Mouse (Mus musculus): ENCODE data around the gene Msl2. TPM values are rescaled to one million over a fixed set of nuclear protein-coding genes. Genes with fewer than 3 reads are reported as not detected.

Gene Msl2
- polyA plus RNA-seq (2014; fragmentation: Nextera tagmentation; extraction: Ambion mirVana), result 6.2 and 6.8 TPM in 2 replicates

- peak within 1 kb of the TSS; percentile 99 for H3K4me3 ChIP-seq (ENCODE audit: low read depth, low read length)
- DNase-seq (ENCODE audit: low spot score), result no peak
- H3K27me3 ChIP-seq (replicated peaks; ENCODE audit: control insufficient read depth, insufficient read depth, low read length), result no peaks in the 10 kb centered on the region
- peak within 1 kb of the TSS; percentile 85 for H3K4me2 ChIP-seq (ENCODE audit: low read depth, low read length)
- no CpG with 5 or more reads among the region's 43 CpGs for WGBS
- H3K4me1 ChIP-seq (ENCODE audit: control insufficient read depth, insufficient read depth, low read length), result peaks cover 18% of the 10 kb centered on the region
- H3K27ac ChIP-seq (replicated peaks; ENCODE audit: low read depth, low read length), result peak within 1 kb of the TSS; percentile 100
- no peaks in the 10 kb centered on the region for H3K36me3 ChIP-seq (ENCODE audit: control insufficient read depth, insufficient read depth, low read length)
- H3K9me3 ChIP-seq (ENCODE audit: control insufficient read depth, low read length), result peaks cover 4% of the 10 kb centered on the region; the same call in 1 of the 2 replicates
- peak within 1 kb of the TSS; percentile 99 for H3K9ac ChIP-seq (ENCODE audit: low read depth, low read length)
- no peak; the same call in 1 of the 2 replicates for ATAC-seq (ENCODE audit: low read depth)
These were observed at the start of gene Msl2 for GRCm38 (mm10) chr9:101073987-101074331. Msl2 (plus strand) TSS chr9:101074101.

- Histone ChIP-seq H3K4me1 (ENCODE audit: control insufficient read depth, insufficient read depth, low read length) (peaks cover 14% of the 10 kb centered on the region), H3K4me3 (ENCODE audit: low read depth, low read length) (peak overlapping the region; percentile 63), H3K36me3 (ENCODE audit: control insufficient read depth, insufficient read depth, low read length) (peaks cover 8% of the 10 kb centered on the region; the same call in 1 of the 2 replicates), H3K9me3 (ENCODE audit: control insufficient read depth, low read length) (no peaks in the 10 kb centered on the region), H3K27me3 (replicated peaks; ENCODE audit: control insufficient read depth, insufficient read depth, low read length) (no peaks in the 10 kb centered on the region), H3K27ac (replicated peaks; ENCODE audit: low read depth, low read length) (peak overlapping the region; percentile 99), H3K9ac (ENCODE audit: low read depth, low read length) (peak overlapping the region; percentile 79), H3K4me2 (ENCODE audit: low read depth, low read length) (peak overlapping the region; percentile 71)
- DNase-seq (ENCODE audit: low spot score), result peak; percentile 12
- ATAC-seq (ENCODE audit: low read depth), result no peak; the same call in 1 of the 2 replicates
- WGBS, result 3% methylated on average over 14 of the region's 14 CpGs
These were observed 40.0 kb upstream of the Msl2 start for GRCm38 (mm10) chr9:101033761-101034447.

- Histone ChIP-seq H3K4me3 (ENCODE audit: low read depth, low read length) (peak within 1 kb of the TSS; percentile 63), H3K9ac (ENCODE audit: low read depth, low read length) (peak within 1 kb of the TSS; percentile 79), H3K4me2 (ENCODE audit: low read depth, low read length) (peak within 1 kb of the TSS; percentile 71), H3K27me3 (replicated peaks; ENCODE audit: control insufficient read depth, insufficient read depth, low read length) (no peaks in the 10 kb centered on the region), H3K9me3 (ENCODE audit: control insufficient read depth, low read length) (no peaks in the 10 kb centered on the region), H3K4me1 (ENCODE audit: control insufficient read depth, insufficient read depth, low read length) (peaks cover 14% of the 10 kb centered on the region), H3K36me3 (ENCODE audit: control insufficient read depth, insufficient read depth, low read length) (0 out of 2 replicates have a peak, but pooled peaks cover 4% of the 10 kb centered on the region), H3K27ac (replicated peaks; ENCODE audit: low read depth, low read length) (peak within 1 kb of the TSS; percentile 99)
- peak; percentile 98 for ATAC-seq (ENCODE audit: low read depth)
- peak; percentile 98 for DNase-seq (ENCODE audit: low spot score)
- under 1% methylated on average over 56 of the region's 61 CpGs for WGBS
These were observed 39.3 kb upstream of the Msl2 start, which contains the start of gene Pccb for GRCm38 (mm10) chr9:101034448-101035098. Pccb (minus strand) TSS chr9:101034898.

GRCm38 (mm10) chr9:101035836-101036596, 37.9 kb upstream of the Msl2 start:
- 91% methylated on average over 11 of the region's 15 CpGs for WGBS
- H3K4me2 ChIP-seq (ENCODE audit: low read depth, low read length), result no peak overlapping the region
- H3K27ac ChIP-seq (replicated peaks; ENCODE audit: low read depth, low read length), result no peak overlapping the region
- H3K27me3 ChIP-seq (replicated peaks; ENCODE audit: control insufficient read depth, insufficient read depth, low read length), result no peaks in the 10 kb centered on the region
- H3K9ac ChIP-seq (ENCODE audit: low read depth, low read length), result no peak overlapping the region
- H3K9me3 ChIP-seq (ENCODE audit: control insufficient read depth, low read length), result no peaks in the 10 kb centered on the region
- no peak for DNase-seq (ENCODE audit: low spot score)
- no peak for ATAC-seq (ENCODE audit: low read depth)
- peaks cover 14% of the 10 kb centered on the region for H3K4me1 ChIP-seq (ENCODE audit: control insufficient read depth, insufficient read depth, low read length)
- no peaks in the 10 kb centered on the region for H3K36me3 ChIP-seq (ENCODE audit: control insufficient read depth, insufficient read depth, low read length)
- H3K4me3 ChIP-seq (ENCODE audit: low read depth, low read length), result no peak overlapping the region

GRCm38 (mm10) chr9:101036876-101037275, 37.0 kb upstream of the Msl2 start:
- Histone ChIP-seq H3K9me3 (ENCODE audit: control insufficient read depth, low read length) (no peaks in the 10 kb centered on the region), H3K36me3 (ENCODE audit: control insufficient read depth, insufficient read depth, low read length) (no peaks in the 10 kb centered on the region), H3K4me2 (ENCODE audit: low read depth, low read length) (no peak overlapping the region), H3K9ac (ENCODE audit: low read depth, low read length) (no peak overlapping the region), H3K27ac (replicated peaks; ENCODE audit: low read depth, low read length) (no peak overlapping the region), H3K4me3 (ENCODE audit: low read depth, low read length) (no peak overlapping the region), H3K27me3 (replicated peaks; ENCODE audit: control insufficient read depth, insufficient read depth, low read length) (no peaks in the 10 kb centered on the region), H3K4me1 (ENCODE audit: control insufficient read depth, insufficient read depth, low read length) (peaks cover 14% of the 10 kb centered on the region)
- ATAC-seq (ENCODE audit: low read depth) (no peak), DNase-seq (ENCODE audit: low spot score) (no peak)
- 94% methylated on average over 2 of the region's 2 CpGs for WGBS

- Histone ChIP-seq H3K4me3 (ENCODE audit: low read depth, low read length) (no peak overlapping the region), H3K4me2 (ENCODE audit: low read depth, low read length) (0 out of 2 replicates have a peak overlapping the region, but pooled peaks have one; percentile 10), H3K9ac (ENCODE audit: low read depth, low read length) (no peak overlapping the region), H3K9me3 (ENCODE audit: control insufficient read depth, low read length) (no peaks in the 10 kb centered on the region), H3K27me3 (replicated peaks; ENCODE audit: control insufficient read depth, insufficient read depth, low read length) (no peaks in the 10 kb centered on the region), H3K4me1 (ENCODE audit: control insufficient read depth, insufficient read depth, low read length) (peaks cover 14% of the 10 kb centered on the region), H3K36me3 (ENCODE audit: control insufficient read depth, insufficient read depth, low read length) (no peaks in the 10 kb centered on the region), H3K27ac (replicated peaks; ENCODE audit: low read depth, low read length) (peak overlapping the region; percentile 21; the same call in 1 of the 2 replicates)
- DNase-seq (ENCODE audit: low spot score) (no peak), ATAC-seq (ENCODE audit: low read depth) (no peak)
- whole genome bisulfite sequencing, result 34% methylated on average over 7 of the region's 7 CpGs
These were observed 36.5 kb upstream of the Msl2 start for GRCm38 (mm10) chr9:101037396-101037795.

GRCm38 (mm10) chr9:101038634-101039033, 35.3 kb upstream of the Msl2 start:
- Histone ChIP-seq H3K4me2 (ENCODE audit: low read depth, low read length) (no peak overlapping the region), H3K27ac (replicated peaks; ENCODE audit: low read depth, low read length) (no peak overlapping the region), H3K4me1 (ENCODE audit: control insufficient read depth, insufficient read depth, low read length) (peaks cover 10% of the 10 kb centered on the region), H3K36me3 (ENCODE audit: control insufficient read depth, insufficient read depth, low read length) (no peaks in the 10 kb centered on the region), H3K9me3 (ENCODE audit: control insufficient read depth, low read length) (no peaks in the 10 kb centered on the region), H3K4me3 (ENCODE audit: low read depth, low read length) (no peak overlapping the region), H3K27me3 (replicated peaks; ENCODE audit: control insufficient read depth, insufficient read depth, low read length) (no peaks in the 10 kb centered on the region), H3K9ac (ENCODE audit: low read depth, low read length) (no peak overlapping the region)
- peak; percentile 52 for DNase-seq (ENCODE audit: low spot score)
- WGBS, result 52% methylated on average over 5 of the region's 5 CpGs
- ATAC-seq (ENCODE audit: low read depth), result no peak

GRCm38 (mm10) chr9:101041508-101041907, 32.4 kb upstream of the Msl2 start:
- ATAC-seq (ENCODE audit: low read depth) (no peak), DNase-seq (ENCODE audit: low spot score) (no peak)
- Histone ChIP-seq H3K36me3 (ENCODE audit: control insufficient read depth, insufficient read depth, low read length) (no peaks in the 10 kb centered on the region), H3K9ac (ENCODE audit: low read depth, low read length) (no peak overlapping the region), H3K4me3 (ENCODE audit: low read depth, low read length) (no peak overlapping the region), H3K4me2 (ENCODE audit: low read depth, low read length) (no peak overlapping the region), H3K27ac (replicated peaks; ENCODE audit: low read depth, low read length) (no peak overlapping the region), H3K27me3 (replicated peaks; ENCODE audit: control insufficient read depth, insufficient read depth, low read length) (no peaks in the 10 kb centered on the region), H3K4me1 (ENCODE audit: control insufficient read depth, insufficient read depth, low read length) (peaks cover 4% of the 10 kb centered on the region; the same call in 1 of the 2 replicates), H3K9me3 (ENCODE audit: control insufficient read depth, low read length) (no peaks in the 10 kb centered on the region)
- WGBS, result 66% methylated on average over 5 of the region's 5 CpGs

All from embryonic facial prominence, embryonic 14.5 days (tissue).